11 mouse cellular contexts compared by ENCODE assay signal in the genomic region with DNA sequence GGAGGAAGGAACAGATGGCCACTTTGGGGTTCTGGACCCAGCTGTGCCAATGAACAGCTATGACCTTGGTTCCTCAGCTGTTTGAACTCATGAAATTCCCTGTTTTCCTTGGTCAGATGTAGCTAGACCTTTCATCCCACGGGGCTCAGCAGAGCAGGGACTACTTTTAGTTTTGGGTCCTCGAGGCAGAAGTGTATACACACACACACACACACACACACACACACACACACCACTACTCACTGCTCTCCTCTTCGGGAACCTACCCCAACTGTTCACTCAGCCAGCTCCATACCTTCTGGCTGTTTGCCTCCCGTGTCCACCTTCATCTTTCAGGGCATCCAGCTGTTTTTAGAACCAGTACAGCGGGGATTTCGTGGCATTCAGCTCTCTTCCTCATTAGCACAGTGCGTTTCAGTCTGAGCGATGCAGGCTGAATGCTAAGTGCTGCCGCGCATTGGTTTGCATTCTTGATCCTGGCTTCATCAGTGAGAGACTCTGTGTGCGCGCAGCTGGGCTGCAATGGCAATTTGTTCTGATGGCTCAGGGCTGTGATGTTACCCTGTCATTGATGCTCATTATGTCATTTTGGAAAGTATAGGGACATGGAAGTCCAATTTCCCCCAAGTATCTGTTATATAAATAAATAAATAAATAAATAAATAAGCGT.
DNase-seq lines count a peak whose midpoint lies in the region; ATAC-seq and TF ChIP-seq lines count a peak whose summit lies in the region.
"Had no signal": no experiment of that assay in that cellular context is flagged by ENCODE, and none has a peak within 500 bp of the region (broad histone marks: within the 10 kb centered on the region; RNA-seq: fewer than 3 reads in every experiment).

No protein-coding gene starts in this region.

- no peaks in the 10 kb centered on the region for H3K36me3 ChIP-seq in forebrain, embryonic 15.5 days
- no peaks in the 10 kb centered on the region for H3K36me3 ChIP-seq in hindbrain, embryonic 10.5 days
- no peaks in the 10 kb centered on the region for H3K36me3 ChIP-seq in neural tube, embryonic 15.5 days

- peaks cover 23% of the 10 kb centered on the region for H3K4me1 ChIP-seq in forebrain, embryonic 15.5 days
- peaks cover 22% of the 10 kb centered on the region for H3K4me1 ChIP-seq in hindbrain, embryonic 10.5 days (replicated peaks)
- H3K4me1 ChIP-seq in neural tube, embryonic 15.5 days: peaks cover 13% of the 10 kb centered on the region

- 26% methylated on average over 13 of the region's 13 CpGs for WGBS in forebrain, embryonic 15.5 days
- 78% methylated on average over 13 of the region's 13 CpGs for WGBS in hindbrain, embryonic 10.5 days
- 41% methylated on average over 13 of the region's 13 CpGs for WGBS in neural tube, embryonic 15.5 days

- no peak overlapping the region for H3K4me3 ChIP-seq in forebrain, embryonic 15.5 days
- H3K4me3 ChIP-seq in hindbrain, embryonic 10.5 days: no peak overlapping the region
- no peak overlapping the region for H3K4me3 ChIP-seq in left cerebral cortex, adult 2 months
- H3K4me3 ChIP-seq in neural tube, embryonic 15.5 days (replicated peaks): no peak overlapping the region
- H3K4me3 ChIP-seq: myocyte had no signal

- H3K4me2 ChIP-seq in forebrain, embryonic 15.5 days (replicated peaks): no peak overlapping the region
- H3K4me2 ChIP-seq in neural tube, embryonic 15.5 days: peak overlapping the region; percentile 28; the same call in 1 of the 2 replicates
- H3K4me2 ChIP-seq: lung, embryonic 14.5 days had no signal

- no peak for DNase-seq in hindbrain, embryonic 10.5 days (ENCODE audit: low spot score)
- peak; percentile 25 to 39 for DNase-seq in left cerebral cortex, adult 2 months (ENCODE audit: extremely low spot score in 1 of 2, low spot score in 2 of 2)
- DNase-seq in adrenal gland, postnatal 25 days: no peak
- no peak for DNase-seq in ovary, postnatal 36 days (ENCODE audit: low spot score)
- DNase-seq in kidney, adult 11 months: no peak
- DNase-seq: cerebellum, postnatal 14 days; lung, embryonic 14.5 days had no signal

- peaks cover 20% of the 10 kb centered on the region for H3K27me3 ChIP-seq in forebrain, embryonic 15.5 days
- peaks cover 4% of the 10 kb centered on the region; the same call in 1 of the 2 replicates for H3K27me3 ChIP-seq in hindbrain, embryonic 10.5 days (ENCODE audit: insufficient read depth, poor library complexity, severe bottlenecking)
- H3K27me3 ChIP-seq in neural tube, embryonic 15.5 days (replicated peaks): peaks cover 8% of the 10 kb centered on the region

- H3K9ac ChIP-seq in forebrain, embryonic 15.5 days (replicated peaks): no peak overlapping the region
- no peak overlapping the region for H3K9ac ChIP-seq in neural tube, embryonic 15.5 days (replicated peaks)
- H3K9ac ChIP-seq: lung, embryonic 14.5 days had no signal

- peak; percentile 73; the same call in 1 of the 2 replicates for ATAC-seq in forebrain, embryonic 15.5 days (replicated peaks)
- peak; percentile 63; the same call in 1 of the 2 replicates for ATAC-seq in neural tube, embryonic 15.5 days (ENCODE audit: low FRiP score)
- ATAC-seq: activated CD4-positive, CD25-positive, alpha-beta regulatory T cell, adult 4 months had no signal

- intact Hi-C loops in left cerebral cortex, adult 2 months (cut with DNase I): loop anchor here (5.0 kb wide), 1 partner anchor 104 kb away; no protein-coding TSS in a partner anchor

- TF ChIP-seq CTCF in left cerebral cortex, adult 2 months (IDR thresholded peaks at IDR 0.05): no peak

- H3K9me3 ChIP-seq in forebrain, embryonic 15.5 days: no peaks in the 10 kb centered on the region
- no peaks in the 10 kb centered on the region for H3K9me3 ChIP-seq in hindbrain, embryonic 10.5 days
- H3K9me3 ChIP-seq in neural tube, embryonic 15.5 days (replicated peaks): no peaks in the 10 kb centered on the region

- 0 out of 2 replicates have a peak overlapping the region, but pooled peaks have one; percentile 7 for H3K27ac ChIP-seq in forebrain, embryonic 15.5 days (replicated peaks)
- H3K27ac ChIP-seq in hindbrain, embryonic 10.5 days: peak overlapping the region; percentile 26; the same call in 1 of the 2 replicates
- H3K27ac ChIP-seq in left cerebral cortex, adult 2 months: no peak overlapping the region
- peak overlapping the region; percentile 58 for H3K27ac ChIP-seq in neural tube, embryonic 15.5 days (replicated peaks)

Comparison
In these comparisons a context has a peak if more than half of its experiments do, and no peak if none do; other contexts are left out.
1. DNase-seq: peak in left cerebral cortex, adult 2 months (2 of 2); none in hindbrain, embryonic 10.5 days (single experiment), adrenal gland, postnatal 25 days (single experiment), ovary, postnatal 36 days (single experiment) and kidney, adult 11 months (single experiment).